Mouse (Mus musculus): ENCODE measurements around the gene Slbp.

DNA sequence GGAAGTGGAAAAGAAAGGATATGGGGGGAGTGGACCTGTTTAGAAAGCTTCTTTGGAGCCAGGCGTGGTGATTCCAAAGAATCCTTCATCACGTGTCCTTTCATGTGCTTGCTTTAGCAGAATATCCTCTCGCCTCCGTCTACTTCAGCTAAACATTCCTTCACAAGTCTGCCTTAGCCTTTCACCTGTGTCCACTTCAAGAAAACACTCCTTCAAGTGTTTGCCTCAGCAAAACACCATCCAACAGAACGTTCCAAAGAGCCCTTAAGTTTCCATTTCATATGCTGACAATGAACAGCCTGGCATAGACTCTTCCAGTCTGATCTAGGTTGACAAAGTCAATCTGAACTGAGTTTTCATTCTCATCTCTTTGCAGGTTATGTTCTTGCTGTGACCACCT lies 25.9 kb upstream of the Slbp start:
- no peak for TF ChIP-seq CTCF (IDR thresholded peaks at IDR 0.05; ENCODE audit: borderline replicate concordance, insufficient read depth, low read depth, low read length)
- TF ChIP-seq POLR2A (IDR thresholded peaks at IDR 0.05; ENCODE audit: borderline replicate concordance, insufficient read depth, low read length) = no peak
